Mouse (Mus musculus) ES-E14 (cell line): ENCODE measurements around the gene Tmem179. TPM values are rescaled to one million over a fixed set of nuclear protein-coding genes. Genes with fewer than 3 reads are reported as not detected.

Experiments used
- DNase-seq: peaks from one replicate; pipeline ENCODE4 v3.0.0-alpha.2; 2013; ENCODE audit warnings: low read depth, low spot score
- H3K27ac ChIP-seq: 2 replicates; pipeline ENCODE4 v1.5.1; 2012; ENCODE audit warnings: low read depth, mild to moderate bottlenecking, low read length, moderate library complexity, mixed read lengths; ENCODE audit not compliant: poor library complexity, insufficient read depth, severe bottlenecking
- H3K36me3 ChIP-seq: 2 replicates; pipeline ENCODE4 v1.6.1; 2012; ENCODE audit warnings: mild to moderate bottlenecking, low read length, moderate library complexity, mixed read lengths; ENCODE audit not compliant: control insufficient read depth, poor library complexity, insufficient read depth, severe bottlenecking
- H3K4me1 ChIP-seq, 2 experiments: fragments of 150-350 bp in 1 of 2; sonication (generic) in 1 of 2; 2 replicates each; pipeline ENCODE4 v1.6.1; 2012; ENCODE audit warnings: low read length in 2 of 2, mild to moderate bottlenecking in 1 of 2, mixed read lengths in 1 of 2; ENCODE audit not compliant: control insufficient read depth in 2 of 2, insufficient read depth in 2 of 2, poor library complexity in 1 of 2
- H3K4me3 ChIP-seq, 2 experiments: fragments of 150-350 bp in 1 of 2; sonication (generic) in 1 of 2; 2 replicates each; pipeline ENCODE4 v1.5.1; 2012; ENCODE audit warnings: low read length in 2 of 2, low read depth in 1 of 2, mild to moderate bottlenecking in 1 of 2, mixed read lengths in 1 of 2; ENCODE audit not compliant: insufficient read depth in 1 of 2, poor library complexity in 1 of 2, severe bottlenecking in 1 of 2
- H3K9ac ChIP-seq: 2 replicates; pipeline ENCODE4 v1.6.1; 2012; ENCODE audit warnings: low read depth, mild to moderate bottlenecking, low read length, mixed read lengths; ENCODE audit not compliant: poor library complexity, insufficient read depth, severe bottlenecking
- H3K9me3 ChIP-seq: fragments of 150-350 bp; sonication (generic); 2 replicates; pipeline ENCODE4 v1.6.1; 2012; ENCODE audit warnings: low read depth, mild to moderate bottlenecking, low read length; ENCODE audit not compliant: control insufficient read depth, insufficient read depth
- CHD2 ChIP-seq: IDR thresholded peaks from 2 replicates; pipeline ENCODE4 v1.6.1; 2014; ENCODE audit warnings: mild to moderate bottlenecking, low read depth, low read length, inconsistent platforms
- HCFC1 ChIP-seq: IDR thresholded peaks from 2 replicates; pipeline ENCODE4 v1.6.1; 2012; ENCODE audit warnings: low read length, inconsistent platforms, borderline replicate concordance; ENCODE audit not compliant: insufficient read depth
- MAFK ChIP-seq: IDR thresholded peaks from 2 replicates; pipeline ENCODE4 v1.6.1; 2014; ENCODE audit warnings: mild to moderate bottlenecking, low read depth, low read length, inconsistent platforms; ENCODE audit not compliant: insufficient read depth
- ZC3H11A ChIP-seq: IDR thresholded peaks from 2 replicates; pipeline ENCODE4 v1.6.1; 2012; ENCODE audit warnings: low read depth, mild to moderate bottlenecking, inconsistent platforms, low read length, borderline replicate concordance
- ZNF384 ChIP-seq: IDR thresholded peaks from 2 replicates; pipeline ENCODE4 v1.6.1; 2012; ENCODE audit warnings: low read depth, low read length, inconsistent platforms
- in situ Hi-C, 2 experiments: fragments of 600-800 bp; cut with MboI; formaldehyde crosslinking; loops; one replicate each; pipeline ENCODE4 v1.15.1; 2025; ENCODE audit warnings: low sequenced_read_pairs in 2 of 2, inconsistent platforms in 1 of 2; ENCODE audit not compliant: unreplicated experiment in 2 of 2
- total RNA-seq: library from RNA; depleted of rRNA; stranded (reverse); fragments of 300-350 nt; gene quantifications from 2 replicates; pipeline ENCODE4 v1.2.3, GENCODE M21; 2012

Gene Tmem179
- total RNA-seq, 1 experiment = 3.1 TPM

DNA sequence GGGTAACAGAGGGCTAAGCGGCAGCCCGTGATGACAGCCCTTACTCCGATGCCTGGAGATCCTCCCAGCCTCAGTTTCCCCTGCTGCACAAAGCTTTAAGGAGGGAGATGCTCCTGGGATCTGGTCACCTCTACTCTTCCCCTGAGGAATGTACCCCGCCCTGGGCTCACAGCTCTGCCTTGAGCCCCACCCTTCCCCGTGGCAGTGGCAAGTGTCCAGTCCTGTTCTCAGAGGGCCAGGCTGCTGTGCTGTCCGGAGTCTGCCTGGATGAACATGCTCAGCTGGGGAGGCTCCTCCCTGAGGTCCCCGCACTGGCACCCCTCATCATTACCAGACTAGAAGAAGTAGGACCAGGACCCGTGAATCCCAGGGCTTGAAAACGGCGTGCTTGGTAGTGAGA lies 49.2 kb downstream of the Tmem179 start:
- H3K36me3 ChIP-seq = no peaks in the 10 kb centered on the region
- no peak overlapping the region for H3K27ac ChIP-seq
- TF ChIP-seq HCFC1 = no peak
- no peak for DNase-seq
- H3K9me3 ChIP-seq = no peaks in the 10 kb centered on the region
- no peak overlapping the region for H3K4me3 ChIP-seq
- no peaks in the 10 kb centered on the region; a peak in 1 of 4 replicates for H3K4me1 ChIP-seq
- in situ Hi-C loops = no loop called here
- no peak overlapping the region for H3K9ac ChIP-seq

DNA sequence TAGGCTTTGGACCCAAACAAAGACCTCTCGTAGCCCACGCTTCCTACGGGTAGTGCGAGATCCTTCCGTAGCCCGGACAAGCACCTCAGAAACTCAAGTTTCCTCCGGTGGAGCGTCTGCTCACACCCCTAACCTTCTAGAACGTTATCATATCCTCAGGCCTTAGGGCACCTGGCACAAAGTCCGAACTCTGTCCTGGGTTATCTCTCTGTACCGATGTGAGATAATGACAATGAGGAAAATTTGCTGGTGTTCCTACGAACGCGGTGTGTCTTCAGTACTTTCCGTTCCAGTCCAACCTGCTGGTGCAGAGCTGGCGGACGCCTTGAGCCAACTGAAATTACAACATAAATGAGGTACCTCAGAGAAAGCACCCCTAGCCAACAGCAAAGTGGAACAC lies 50.6 kb downstream of the Tmem179 start:
- Histone ChIP-seq H3K4me1 (no peaks in the 10 kb centered on the region; a peak in 1 of 4 replicates), H3K4me3 (no peak overlapping the region), H3K27ac (no peak overlapping the region), H3K9ac (no peak overlapping the region), H3K36me3 (no peaks in the 10 kb centered on the region), H3K9me3 (no peaks in the 10 kb centered on the region)
- TF ChIP-seq CHD2 (no peak), HCFC1 (no peak), ZC3H11A (no peak), ZNF384 (no peak)
- in situ Hi-C loops = no loop called here
- DNase-seq = no peak

DNA sequence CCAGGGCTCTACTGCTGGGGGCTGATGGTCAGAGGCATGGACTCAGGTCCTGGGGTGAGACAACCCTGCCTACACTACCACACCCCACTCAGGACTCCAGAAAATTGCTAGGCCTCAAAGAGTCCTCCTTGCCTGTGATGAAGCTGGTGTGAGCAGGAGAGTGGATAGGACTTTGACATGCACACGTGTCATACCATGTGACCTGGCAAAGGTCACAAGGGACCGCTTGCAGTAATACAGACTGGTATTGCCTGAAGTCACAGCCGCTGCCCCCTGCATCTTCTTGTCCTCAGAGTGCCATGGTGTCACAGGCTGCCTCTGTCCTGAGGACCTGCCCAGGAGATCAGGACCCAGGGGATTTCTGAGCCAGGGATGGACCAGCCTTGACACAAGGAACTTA lies 52.0 kb downstream of the Tmem179 start:
- H3K9ac ChIP-seq = no peak overlapping the region
- no peak for DNase-seq
- no peak overlapping the region for H3K27ac ChIP-seq
- TF ChIP-seq MAFK = no peak
- TF ChIP-seq ZNF384 = no peak
- TF ChIP-seq HCFC1 = no peak
- no peak for TF ChIP-seq CHD2
- TF ChIP-seq ZC3H11A = no peak
- no peaks in the 10 kb centered on the region for H3K9me3 ChIP-seq
- in situ Hi-C loops = no loop called here
- no peaks in the 10 kb centered on the region; a peak in 1 of 4 replicates for H3K4me1 ChIP-seq
- H3K4me3 ChIP-seq = no peak overlapping the region
- H3K36me3 ChIP-seq = no peaks in the 10 kb centered on the region

DNA sequence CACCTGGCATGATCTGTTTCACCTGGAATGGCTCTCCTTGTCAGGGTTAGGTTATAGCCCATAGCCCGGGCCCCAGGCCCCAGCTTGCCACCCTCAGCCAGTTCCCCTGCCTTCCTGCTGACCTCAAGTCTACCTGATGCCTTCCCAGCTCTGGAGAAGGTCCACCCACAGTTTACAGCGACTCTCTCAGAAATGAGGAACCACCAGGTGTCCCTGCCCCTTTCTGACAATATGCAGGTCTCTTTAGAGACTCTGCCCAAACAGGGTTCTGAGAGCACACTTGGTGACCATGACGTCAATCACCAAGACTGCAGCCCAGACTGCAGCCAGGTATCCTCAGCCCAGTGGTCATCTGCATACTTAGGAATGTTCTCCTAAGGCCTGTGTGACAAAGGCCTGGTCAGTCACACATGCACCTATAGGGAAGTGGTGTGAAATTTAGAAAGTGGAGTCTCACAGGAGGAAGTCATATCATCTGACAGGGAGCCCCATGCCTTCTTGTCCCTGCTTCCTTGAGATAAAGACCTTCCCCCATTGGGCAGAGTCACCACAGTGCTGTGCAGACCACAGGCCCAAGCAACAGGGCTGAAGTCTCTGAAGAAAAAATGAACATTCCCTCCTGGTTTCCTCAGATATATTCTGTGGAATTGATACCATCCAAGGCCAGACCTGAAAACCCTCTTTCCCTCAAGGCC lies 52.6 kb downstream of the Tmem179 start:
- H3K36me3 ChIP-seq = no peaks in the 10 kb centered on the region
- H3K9ac ChIP-seq = no peak overlapping the region
- H3K4me3 ChIP-seq = no peak overlapping the region
- in situ Hi-C loops = no loop called here
- TF ChIP-seq CHD2 (no peak), ZNF384 (no peak)
- H3K27ac ChIP-seq = no peak overlapping the region
- no peak for DNase-seq
- H3K4me1 ChIP-seq = no peaks in the 10 kb centered on the region; a peak in 1 of 4 replicates
- no peaks in the 10 kb centered on the region for H3K9me3 ChIP-seq

DNA sequence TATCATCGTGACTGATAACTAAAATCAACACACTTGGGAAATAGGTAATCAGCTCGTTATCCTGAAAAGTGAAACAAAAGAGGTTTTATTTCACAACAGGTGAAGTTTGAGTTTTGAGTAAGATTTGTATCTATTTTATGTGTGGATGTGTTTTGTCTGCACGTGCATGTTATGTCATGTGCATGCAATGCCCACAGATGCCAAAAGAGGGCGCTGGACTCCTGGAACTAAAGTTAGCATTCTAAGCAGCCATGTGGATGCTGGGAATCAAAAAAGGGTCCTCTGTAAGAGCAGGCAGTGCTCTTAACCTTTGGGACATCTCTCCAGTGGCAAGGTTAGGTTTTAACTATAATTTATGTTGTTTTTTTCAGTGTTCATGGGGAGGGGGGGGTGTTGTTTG lies 53.3 kb downstream of the Tmem179 start:
- no peaks in the 10 kb centered on the region for H3K36me3 ChIP-seq
- H3K4me1 ChIP-seq = no peaks in the 10 kb centered on the region; a peak in 1 of 4 replicates
- no peak overlapping the region for H3K4me3 ChIP-seq
- in situ Hi-C loops = no loop called here
- no peaks in the 10 kb centered on the region for H3K9me3 ChIP-seq
- no peak overlapping the region for H3K27ac ChIP-seq
- TF ChIP-seq ZC3H11A = no peak
- DNase-seq = peak; percentile 25
- no peak overlapping the region for H3K9ac ChIP-seq
